Mouse (Mus musculus): ENCODE measurements around the gene Sned1.

- TF ChIP-seq CTCF (IDR thresholded peaks at IDR 0.05; ENCODE audit: low read depth) (no peak), EP300 (IDR thresholded peaks at IDR 0.05; ENCODE audit: low read depth) (no peak)
These were observed 18.1 kb upstream of the Sned1 start for GRCm38 (mm10) chr1:93217530-93217929.

Data from liver, embryonic 14.5 days (tissue).